Mouse (Mus musculus) liver, postnatal 0 days (tissue): ENCODE data around the gene Cacng4.

Experiments
- CTCF ChIP-seq: sonication (generic); IDR thresholded peaks from 2 replicates; pipeline ENCODE4 v1.5.1; 2016; ENCODE audit warnings: antibody characterized with exemption, low read depth
- EP300 ChIP-seq: IDR thresholded peaks from 2 replicates; pipeline ENCODE4 v1.6.1; 2016; ENCODE audit warnings: antibody characterized with exemption, low read depth, mild to moderate bottlenecking

DNA sequence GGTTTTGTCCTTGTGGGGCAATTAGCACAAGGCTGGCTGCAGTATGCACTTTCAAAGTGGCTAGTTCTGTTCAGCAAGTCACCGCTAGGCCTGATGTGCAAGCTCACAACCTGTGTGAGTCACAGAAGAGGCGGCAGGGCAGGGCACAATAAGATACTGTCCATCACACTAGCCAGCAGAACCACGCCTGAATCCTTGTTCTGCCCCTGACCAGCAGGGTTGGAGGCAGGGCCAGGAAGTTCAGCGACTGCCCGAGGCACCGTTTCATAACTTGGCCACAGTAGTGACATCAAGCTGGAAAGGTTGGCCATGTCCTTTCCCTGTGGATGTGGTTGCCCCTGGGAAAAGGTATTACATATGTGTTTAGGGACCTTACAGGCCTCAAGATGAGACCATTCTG, 56.5 kb downstream of the Cacng4 start:
- no peak for TF ChIP-seq CTCF
- no peak for TF ChIP-seq EP300
